Mouse (Mus musculus) stomach, postnatal 0 days (tissue): ENCODE measurements around the gene Suclg1. TPM values are rescaled to one million over a fixed set of nuclear protein-coding genes. Genes with fewer than 3 reads are reported as not detected.

ENCODE experiments used
- ATAC-seq: fragments of 200-750 bp; cut with Nextera tagmentation; 2 replicates; pipeline ENCODE4 v1.8.0; 2017; ENCODE audit not compliant: low FRiP score, low TSS enrichment
- DNase-seq: peaks from one replicate; pipeline ENCODE4 v3.0.0-alpha.2; 2016; ENCODE audit warnings: low spot score
- H3K27ac ChIP-seq: fragments of 300-500 bp; sonication (generic); replicated peaks from 2 replicates; pipeline ENCODE4 v1.5.1; 2014; ENCODE audit warnings: mild to moderate bottlenecking, control low read depth
- H3K27me3 ChIP-seq: fragments of 300-500 bp; sonication (generic); 2 replicates; pipeline ENCODE4 v1.6.1; 2014; ENCODE audit warnings: low read length; ENCODE audit not compliant: control insufficient read depth, insufficient read depth
- H3K36me3 ChIP-seq: fragments of 300-500 bp; sonication (generic); 2 replicates; pipeline ENCODE4 v1.6.1; 2014; ENCODE audit warnings: low read length, mixed read lengths; ENCODE audit not compliant: control insufficient read depth, insufficient read depth
- H3K4me1 ChIP-seq: fragments of 300-500 bp; sonication (generic); replicated peaks from 2 replicates; pipeline ENCODE4 v1.6.1; 2014; ENCODE audit warnings: antibody characterized with exemption; ENCODE audit not compliant: control insufficient read depth, insufficient read depth
- H3K4me2 ChIP-seq: fragments of 300-500 bp; sonication (generic); replicated peaks from 2 replicates; pipeline ENCODE4 v1.6.1; 2014; ENCODE audit warnings: low read depth, mild to moderate bottlenecking, control low read depth, moderate library complexity
- H3K4me3 ChIP-seq: fragments of 300-500 bp; sonication (generic); 2 replicates; pipeline ENCODE4 v1.5.1; 2014; ENCODE audit warnings: low read depth, low read length, control low read depth
- H3K9ac ChIP-seq: fragments of 300-500 bp; sonication (generic); 2 replicates; pipeline ENCODE4 v1.6.1; 2014; ENCODE audit warnings: mild to moderate bottlenecking, low read length, control low read depth, mixed read lengths
- H3K9me3 ChIP-seq: fragments of 300-500 bp; sonication (generic); 2 replicates; pipeline ENCODE4 v1.6.1; 2016; ENCODE audit warnings: low read length; ENCODE audit not compliant: control insufficient read depth
- CTCF ChIP-seq: IDR thresholded peaks from 2 replicates; pipeline ENCODE4 v1.5.1; 2016; ENCODE audit warnings: antibody characterized with exemption, low read depth, mild to moderate bottlenecking, moderate library complexity
- EP300 ChIP-seq: optimal IDR thresholded peaks from 2 replicates; pipeline ENCODE3; 2016; ENCODE audit warnings: antibody characterized with exemption
- WGBS: fragments of 180-500 bp; shearing (Covaris S2); extraction: QIAGEN DNeasy Blood & Tissue Kit; methylation state at CpG from one replicate; pipeline ENCODE4 v1.1.7; 2014; 5-methylcytosine and 5-hydroxymethylcytosine counted together
- polyA plus RNA-seq: library from polyadenylated mRNA; unstranded; fragments of >200 nt; fragmentation: Nextera tagmentation; extraction: Ambion mirVana; gene quantifications from 2 replicates; pipeline ENCODE4 v1.2.1, GENCODE M21; 2015

Gene Suclg1
- polyA plus RNA-seq, 1 experiment from 2014 or later = 205 TPM

DNA sequence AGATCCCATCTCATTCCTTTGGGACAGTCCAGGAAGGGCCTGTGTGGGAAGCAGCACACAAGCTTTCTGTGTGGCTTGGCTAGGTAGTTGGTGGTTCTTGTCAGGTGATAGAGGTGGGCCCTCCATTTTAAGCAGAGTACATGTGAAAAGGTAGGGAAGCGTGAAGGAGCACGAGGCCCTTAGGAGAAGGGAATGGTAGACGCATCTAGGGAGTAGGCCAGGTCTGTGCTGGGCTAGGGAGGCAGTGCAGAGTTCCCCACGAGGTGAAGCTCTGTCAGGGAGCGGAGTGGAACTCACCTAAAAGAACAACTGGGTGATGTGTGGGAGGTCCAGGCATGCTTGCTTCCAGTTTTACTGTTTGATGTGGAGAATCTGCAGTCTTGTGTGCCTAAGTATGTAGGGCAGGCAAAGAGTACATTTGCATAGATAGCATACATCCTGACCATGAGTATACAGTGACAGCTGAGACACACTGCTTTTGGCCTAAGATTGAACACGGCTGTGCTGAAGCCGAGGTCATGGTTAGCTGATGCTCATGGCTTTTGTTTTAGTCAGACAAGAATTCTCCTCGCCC is 19.6 kb downstream of the Suclg1 start:
- TF ChIP-seq CTCF (no peak), EP300 (no peak)
- ATAC-seq (no peak), DNase-seq (no peak)
- Histone ChIP-seq H3K4me3 (no peak overlapping the region), H3K4me2 (no peak overlapping the region), H3K9me3 (no peaks in the 10 kb centered on the region), H3K27me3 (no peaks in the 10 kb centered on the region), H3K27ac (no peak overlapping the region), H3K36me3 (peaks cover 36% of the 10 kb centered on the region), H3K9ac (no peak overlapping the region), H3K4me1 (no peaks in the 10 kb centered on the region)
- 90% methylated on average over 8 of the region's 8 CpGs for WGBS

DNA sequence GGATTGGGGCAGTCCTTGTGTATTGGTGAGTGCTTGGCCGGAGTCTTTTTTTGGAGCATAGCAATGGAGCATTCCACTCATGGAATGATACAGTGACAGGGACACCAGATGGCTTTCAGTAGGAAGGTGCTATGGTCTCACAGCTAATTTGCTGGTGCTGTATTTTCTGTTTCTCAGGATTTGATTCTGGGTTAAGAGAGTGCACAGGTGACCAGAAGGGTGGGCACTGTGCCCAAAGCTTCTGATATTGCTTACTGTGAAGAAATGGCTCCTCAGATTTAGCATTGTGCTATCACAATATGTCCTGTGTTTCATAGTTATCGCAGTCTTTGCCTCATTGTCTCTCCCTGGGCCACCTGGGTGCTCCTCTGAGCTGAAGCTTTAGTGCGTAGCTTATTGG is 21.2 kb downstream of the Suclg1 start:
- no peak overlapping the region for H3K4me3 ChIP-seq
- H3K27me3 ChIP-seq = no peaks in the 10 kb centered on the region
- H3K4me2 ChIP-seq = no peak overlapping the region
- H3K9ac ChIP-seq = no peak overlapping the region
- ATAC-seq (no peak), DNase-seq (no peak)
- H3K27ac ChIP-seq = no peak overlapping the region
- no peaks in the 10 kb centered on the region for H3K4me1 ChIP-seq
- WGBS = 93% methylated on average over 3 of the region's 3 CpGs
- H3K36me3 ChIP-seq = peaks cover 31% of the 10 kb centered on the region
- no peak for TF ChIP-seq CTCF
- TF ChIP-seq EP300 = no peak
- no peaks in the 10 kb centered on the region for H3K9me3 ChIP-seq

DNA sequence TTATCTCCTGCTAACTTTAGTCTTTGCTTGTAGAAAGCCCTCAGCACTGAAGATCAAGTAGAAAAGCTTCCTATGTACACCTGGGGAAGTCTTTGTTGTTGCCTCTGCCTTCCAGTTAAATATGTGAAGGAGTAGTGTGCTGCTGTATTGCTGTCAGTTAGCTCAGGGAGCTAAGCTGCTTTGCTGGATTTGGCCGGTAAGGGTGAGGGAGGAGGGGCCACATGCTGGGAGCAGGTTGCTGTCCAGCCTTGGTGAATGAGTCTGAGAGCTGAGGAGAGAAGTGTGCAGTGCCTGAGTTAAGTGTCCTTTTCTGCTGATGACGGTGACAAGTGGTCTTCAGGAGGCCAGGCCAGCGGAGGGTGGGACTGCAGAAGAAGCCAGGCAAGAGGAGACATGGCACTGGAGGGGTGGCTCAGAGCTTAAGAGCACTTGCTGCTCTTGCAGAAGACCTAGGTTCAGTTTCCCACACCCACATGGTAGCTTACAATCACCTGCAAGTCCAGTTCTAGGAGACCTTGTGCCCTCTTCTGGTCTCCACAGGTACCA is 23.4 kb downstream of the Suclg1 start:
- no peak overlapping the region for H3K4me3 ChIP-seq
- WGBS = 85% methylated on average over 3 of the region's 3 CpGs
- no peaks in the 10 kb centered on the region for H3K27me3 ChIP-seq
- H3K4me2 ChIP-seq = no peak overlapping the region
- DNase-seq (no peak), ATAC-seq (no peak)
- no peak overlapping the region for H3K9ac ChIP-seq
- no peak overlapping the region for H3K27ac ChIP-seq
- no peaks in the 10 kb centered on the region for H3K9me3 ChIP-seq
- no peak for TF ChIP-seq CTCF
- no peak for TF ChIP-seq EP300
- H3K4me1 ChIP-seq = no peaks in the 10 kb centered on the region
- H3K36me3 ChIP-seq = peaks cover 30% of the 10 kb centered on the region

DNA sequence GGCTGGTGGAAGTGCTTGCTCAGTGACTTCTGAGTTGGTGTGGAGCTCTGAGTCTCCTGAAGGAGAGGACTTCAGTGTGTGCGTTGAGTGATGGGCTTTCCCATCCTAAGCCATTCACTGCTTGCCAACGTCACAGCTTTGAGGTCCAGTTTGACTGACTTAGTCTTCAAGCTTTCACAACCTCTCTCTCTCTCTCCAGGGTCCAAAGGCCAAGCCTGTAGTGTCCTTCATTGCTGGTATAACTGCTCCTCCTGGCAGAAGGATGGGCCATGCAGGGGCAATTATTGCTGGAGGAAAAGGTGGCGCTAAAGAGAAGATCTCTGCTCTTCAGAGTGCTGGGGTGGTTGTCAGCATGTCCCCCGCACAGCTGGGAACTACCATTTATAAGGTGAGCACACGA is 26.8 kb downstream of the Suclg1 start:
- H3K4me2 ChIP-seq = no peak overlapping the region
- no peaks in the 10 kb centered on the region for H3K9me3 ChIP-seq
- DNase-seq (no peak), ATAC-seq (no peak)
- no peak overlapping the region for H3K27ac ChIP-seq
- WGBS = 88% methylated on average over 5 of the region's 5 CpGs
- no peak overlapping the region for H3K4me3 ChIP-seq
- TF ChIP-seq CTCF = no peak
- no peak for TF ChIP-seq EP300
- H3K36me3 ChIP-seq = peaks cover 34% of the 10 kb centered on the region
- H3K27me3 ChIP-seq = no peaks in the 10 kb centered on the region
- H3K4me1 ChIP-seq = no peaks in the 10 kb centered on the region
- no peak overlapping the region for H3K9ac ChIP-seq

DNA sequence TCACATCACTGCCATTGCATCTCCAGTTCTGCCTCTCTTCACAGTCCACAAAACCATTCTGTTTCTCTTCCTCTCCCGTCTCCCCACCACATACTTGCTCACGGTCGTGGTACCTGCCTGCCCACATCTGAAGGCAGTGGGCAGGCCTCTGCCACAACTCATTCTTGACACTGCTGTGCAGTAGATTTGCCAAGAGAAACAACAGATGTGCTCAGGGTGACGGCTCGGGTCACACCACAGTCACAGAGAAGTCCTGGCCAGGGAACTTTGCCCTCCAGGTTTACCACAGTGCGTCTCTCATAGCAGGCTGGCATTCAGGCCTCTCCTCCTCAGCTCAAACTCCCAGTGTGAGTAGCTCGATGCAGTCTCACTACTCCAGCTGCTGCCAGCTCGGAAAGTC is 31.5 kb downstream of the Suclg1 start:
- 60% methylated on average over 8 of the region's 8 CpGs for WGBS
- H3K9ac ChIP-seq = no peak overlapping the region
- ATAC-seq (no peak), DNase-seq (no peak)
- no peaks in the 10 kb centered on the region for H3K9me3 ChIP-seq
- TF ChIP-seq CTCF (no peak), EP300 (no peak)
- no peaks in the 10 kb centered on the region for H3K27me3 ChIP-seq
- peaks cover 11% of the 10 kb centered on the region for H3K36me3 ChIP-seq
- no peak overlapping the region for H3K4me3 ChIP-seq
- no peak overlapping the region for H3K27ac ChIP-seq
- no peak overlapping the region for H3K4me2 ChIP-seq
- H3K4me1 ChIP-seq = no peaks in the 10 kb centered on the region

DNA sequence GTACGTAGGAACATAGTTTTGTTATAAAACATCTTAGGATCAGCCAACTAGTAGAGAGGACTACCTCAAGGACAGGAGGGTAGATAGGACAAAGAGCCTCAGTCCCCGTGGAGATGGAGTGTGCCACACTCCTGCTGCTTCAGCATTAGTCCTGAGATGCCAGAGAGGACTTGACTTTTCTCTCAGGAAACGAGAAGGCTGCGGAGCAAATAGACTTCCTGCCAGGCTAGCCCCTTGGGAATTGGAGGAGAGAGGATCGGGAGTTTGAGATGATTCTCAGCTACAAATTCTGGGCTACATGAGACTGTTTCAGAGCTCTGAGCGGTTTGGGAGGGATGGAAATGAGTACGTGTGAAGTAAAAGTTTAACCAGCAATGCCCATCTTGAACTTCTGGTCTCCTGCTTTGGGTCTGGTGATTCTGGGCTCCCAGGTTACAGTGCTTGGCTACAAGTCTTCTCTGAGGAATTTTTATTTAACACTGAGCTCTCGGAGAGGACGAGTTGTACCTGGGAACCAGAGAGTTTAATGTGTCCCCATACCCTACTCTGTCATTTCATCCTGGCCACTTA is 32.4 kb downstream of the Suclg1 start:
- DNase-seq = no peak
- TF ChIP-seq EP300 (no peak), CTCF (no peak)
- Histone ChIP-seq H3K4me1 (no peaks in the 10 kb centered on the region), H3K27me3 (no peaks in the 10 kb centered on the region), H3K4me2 (no peak overlapping the region), H3K27ac (no peak overlapping the region), H3K9me3 (no peaks in the 10 kb centered on the region), H3K9ac (no peak overlapping the region), H3K36me3 (peaks cover 8% of the 10 kb centered on the region), H3K4me3 (no peak overlapping the region)
- 73% methylated on average over 9 of the region's 9 CpGs for WGBS
- no peak for ATAC-seq
